Mouse (Mus musculus) fat pad, adult 2 months (tissue): Measurements from ENCODE around the gene Syt1.

ENCODE experiments used
- DNase-seq: peaks from one replicate; pipeline ENCODE4 v3.0.0-alpha.2; 2011; ENCODE audit warnings: low read depth, low spot score; ENCODE audit errors: extremely low read depth

Gene Syt1

GRCm38 (mm10) chr10:108655074-108655473 lies 355.7 kb downstream of the Syt1 start:
- no peak for DNase-seq

- no peak for DNase-seq
Measured at GRCm38 (mm10) chr10:108652831-108653230, 358.0 kb downstream of the Syt1 start.

GRCm38 (mm10) chr10:108652066-108652465 lies 358.7 kb downstream of the Syt1 start:
- DNase-seq, result no peak

DNA sequence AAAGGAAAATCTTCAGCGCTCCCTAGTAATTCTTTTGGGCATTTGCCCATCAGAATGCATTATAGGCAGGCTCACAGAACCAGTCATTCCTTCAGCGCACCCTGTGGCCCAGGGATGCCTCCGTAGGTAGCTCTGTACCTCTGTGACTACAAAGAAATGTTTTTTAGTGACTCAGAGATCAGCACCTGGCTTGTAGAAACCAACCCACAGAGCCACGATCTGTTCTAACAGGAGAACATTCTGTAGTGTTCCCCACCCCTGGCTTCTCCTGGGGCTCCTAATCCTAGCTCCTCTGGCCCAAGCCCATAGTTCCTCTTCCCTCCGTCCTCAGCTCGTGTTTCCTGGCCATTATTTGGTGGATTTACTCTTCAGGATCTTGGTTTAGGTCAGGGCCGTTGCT lies 361.6 kb downstream of the Syt1 start:
- DNase-seq, result no peak

DNA sequence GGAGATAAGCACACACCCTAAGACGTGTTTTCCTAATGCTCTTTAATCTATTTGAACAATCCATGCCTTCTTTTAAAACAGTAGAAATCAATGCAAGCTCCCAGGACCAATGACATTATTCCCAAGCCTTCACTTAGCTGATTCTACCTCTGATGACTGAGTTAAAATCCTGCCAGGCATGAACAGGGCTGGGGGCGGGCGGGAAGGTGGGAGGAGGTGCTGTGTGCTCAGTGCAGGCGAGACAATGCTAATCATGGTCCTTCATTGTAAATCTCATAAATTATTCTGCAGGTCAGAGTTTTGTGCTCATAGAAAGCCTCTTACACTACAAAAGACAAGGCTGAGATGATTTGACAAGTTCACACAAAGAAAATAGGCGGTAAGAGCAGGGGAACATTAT lies 366.9 kb downstream of the Syt1 start:
- DNase-seq, result no peak

DNA sequence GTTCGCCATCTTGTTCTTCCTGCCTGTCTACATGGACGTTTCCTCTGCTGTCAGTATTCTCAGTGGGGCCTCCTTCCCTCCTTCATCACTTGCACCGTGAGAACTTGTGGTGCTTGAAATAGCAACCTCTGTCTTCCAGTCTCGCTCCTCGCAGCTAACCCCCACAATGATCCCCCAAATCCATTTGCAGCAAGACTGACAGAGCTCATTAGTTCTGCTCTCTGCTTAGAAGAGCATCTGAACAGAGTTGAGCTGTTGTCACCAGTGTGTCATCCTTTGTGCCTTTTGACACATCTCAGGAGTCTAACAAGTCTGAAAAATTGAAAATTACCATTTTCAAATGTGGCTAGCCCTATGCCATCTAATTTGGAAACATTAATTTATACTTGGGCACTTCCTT lies 372.7 kb downstream of the Syt1 start:
- DNase-seq, result no peak

GRCm38 (mm10) chr10:108636086-108636485 lies 374.7 kb downstream of the Syt1 start:
- DNase-seq, result no peak

GRCm38 (mm10) chr10:108635616-108636015 lies 375.2 kb downstream of the Syt1 start:
- DNase-seq, result no peak

- no peak for DNase-seq
Measured at GRCm38 (mm10) chr10:108630841-108631240, 379.9 kb downstream of the Syt1 start.

- DNase-seq, result no peak
Measured at GRCm38 (mm10) chr10:108626404-108626803, 384.4 kb downstream of the Syt1 start.

- DNase-seq, result no peak
Measured at GRCm38 (mm10) chr10:108623002-108623401, 387.8 kb downstream of the Syt1 start.

GRCm38 (mm10) chr10:108619861-108620260 lies 390.9 kb downstream of the Syt1 start:
- no peak for DNase-seq

- peak; percentile 58 for DNase-seq
Measured at GRCm38 (mm10) chr10:108619217-108619616, 391.6 kb downstream of the Syt1 start.

GRCm38 (mm10) chr10:108610057-108610644 lies 400.6 kb downstream of the Syt1 start:
- DNase-seq, result no peak

- no peak for DNase-seq
Measured at GRCm38 (mm10) chr10:108601672-108602412, 408.9 kb downstream of the Syt1 start.

- DNase-seq, result no peak
Measured at GRCm38 (mm10) chr10:108600693-108601092, 410.1 kb downstream of the Syt1 start.

DNA sequence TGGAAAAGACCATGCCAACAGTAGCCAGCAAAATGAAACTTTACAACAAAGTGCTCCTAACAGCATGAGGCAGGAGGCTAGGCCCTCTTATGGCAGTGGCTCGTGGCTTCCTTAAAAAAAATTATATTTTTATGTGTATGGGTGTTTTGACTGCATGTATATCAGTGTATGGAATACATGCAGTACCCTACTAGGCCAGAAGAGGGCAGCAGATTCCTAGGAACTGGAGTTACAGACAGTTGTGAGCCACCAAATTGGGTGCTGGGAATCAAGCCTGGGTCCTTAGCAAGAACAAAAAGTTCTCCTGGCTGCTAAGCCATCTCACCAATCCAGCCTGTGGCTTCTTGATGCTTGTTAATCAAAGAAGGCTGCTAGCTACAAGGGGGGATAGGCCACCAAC lies 413.4 kb downstream of the Syt1 start:
- no peak for DNase-seq

DNA sequence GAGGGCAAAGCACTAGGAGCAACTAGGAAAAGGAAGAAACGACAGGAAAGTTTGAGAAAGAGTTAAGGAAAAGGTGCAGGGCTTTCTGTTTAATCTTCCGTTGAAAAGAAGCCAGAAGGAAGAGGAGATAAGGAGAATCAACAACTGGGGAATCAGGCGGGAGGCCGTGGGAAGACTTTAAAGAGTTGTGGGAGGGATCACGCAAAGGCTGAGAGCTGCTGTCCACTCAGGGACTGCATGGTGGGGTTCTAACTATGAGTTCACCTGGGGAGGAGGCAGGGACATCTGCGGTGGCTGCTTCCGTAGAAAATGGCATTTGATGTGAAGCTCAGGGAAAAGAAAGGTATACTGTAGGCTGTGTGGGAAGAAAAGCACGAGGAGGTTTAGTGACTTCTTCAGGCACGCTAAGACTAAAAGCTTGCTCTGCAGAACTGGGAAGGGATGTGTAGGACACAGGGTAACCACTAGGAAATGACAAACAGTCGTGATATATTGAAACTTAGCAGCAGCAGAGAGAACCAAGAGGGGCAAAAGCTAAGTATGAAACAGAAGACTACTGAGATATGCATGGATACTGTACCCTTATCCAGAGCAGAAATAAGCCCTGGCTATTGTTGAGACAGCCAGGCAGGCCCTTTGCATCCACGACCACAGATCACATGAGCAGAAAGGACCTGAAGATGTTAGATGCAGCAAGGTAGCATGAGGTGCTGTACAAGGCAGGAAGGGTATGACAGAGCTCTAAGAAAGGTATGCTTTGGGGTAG lies 414.4 kb downstream of the Syt1 start:
- no peak for DNase-seq

- no peak for DNase-seq
Measured at GRCm38 (mm10) chr10:108589355-108589754, 421.4 kb downstream of the Syt1 start.

DNA sequence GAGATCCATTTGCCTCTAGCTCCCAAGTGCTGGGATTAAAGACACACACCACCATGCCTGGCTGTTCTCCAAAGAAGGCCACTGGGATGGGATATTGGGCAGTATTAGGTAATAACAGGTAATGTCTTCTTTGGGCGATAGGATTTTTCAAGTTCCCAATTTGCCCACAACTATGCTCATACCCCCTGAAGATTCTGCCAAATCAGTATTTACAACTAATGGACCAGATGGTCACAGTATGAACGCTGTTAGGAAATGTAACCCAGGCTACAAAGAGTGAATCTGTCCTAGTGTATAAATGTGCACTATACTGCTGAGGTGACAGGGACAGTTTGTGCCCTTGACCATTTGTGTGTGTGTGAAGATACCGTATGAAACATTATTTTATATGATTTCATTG lies 421.9 kb downstream of the Syt1 start:
- DNase-seq, result no peak

GRCm38 (mm10) chr10:108583694-108584093 lies 427.1 kb downstream of the Syt1 start:
- DNase-seq, result no peak

DNA sequence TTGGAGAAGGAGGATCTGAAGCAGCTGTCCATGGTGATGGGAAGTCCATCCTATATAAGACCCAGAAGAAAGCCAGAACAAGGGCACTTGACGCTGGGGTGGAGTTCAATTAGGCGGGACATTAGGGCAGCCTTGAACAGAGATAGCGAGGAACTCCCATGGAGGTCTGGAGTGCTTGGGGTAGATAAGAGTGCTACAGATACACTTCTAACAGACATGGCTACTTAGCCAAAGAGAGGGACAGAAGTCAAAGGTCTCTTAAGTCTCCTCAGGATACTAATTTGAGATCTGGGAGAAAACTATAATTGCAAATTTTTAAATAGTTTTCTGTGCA lies 428.4 kb downstream of the Syt1 start:
- DNase-seq, result no peak
